Mouse (Mus musculus): ENCODE results near the gene Cyp4f39. TPM values are rescaled to one million over a fixed set of nuclear protein-coding genes. Genes with fewer than 3 reads are reported as not detected.
A peak's percentile ranks its signal among the peaks of the same experiment; 100 is the strongest.

Gene Cyp4f39
- total RNA-seq (2014; rRNA removed; ENCODE audit: low replicate concordance) = 0.23 and 4.0 TPM in 2 replicates
- polyA plus RNA-seq (2015; fragmentation: Nextera tagmentation; extraction: Ambion mirVana) = 0.14 and 0.16 TPM in 2 replicates

- Histone ChIP-seq H3K27ac (ENCODE audit: low read depth) (no peak within 1 kb of the TSS), H3K36me3 (replicated peaks; ENCODE audit: control insufficient read depth, insufficient read depth, low read length) (no peaks in the 10 kb centered on the region), H3K9ac (replicated peaks; ENCODE audit: low read depth, low read length) (no peak within 1 kb of the TSS), H3K27me3 (ENCODE audit: control insufficient read depth, insufficient read depth, low read length) (0 out of 2 replicates have a peak, but pooled peaks cover 7% of the 10 kb centered on the region), H3K9me3 (replicated peaks; ENCODE audit: control insufficient read depth, low read length) (no peaks in the 10 kb centered on the region), H3K4me3 (ENCODE audit: low read depth, low read length) (peak within 1 kb of the TSS; percentile 27), H3K4me1 (ENCODE audit: control insufficient read depth, insufficient read depth) (peaks cover 5% of the 10 kb centered on the region; the same call in 1 of the 2 replicates), H3K4me2 (ENCODE audit: low read depth, low read length) (peak within 1 kb of the TSS; percentile 57)
- no peak for TF ChIP-seq EP300 (IDR thresholded peaks at IDR 0.05; ENCODE audit: low read depth)
- no peak for TF ChIP-seq CTCF (IDR thresholded peaks at IDR 0.05; ENCODE audit: low read depth)
- 2% methylated on average over 19 of the region's 19 CpGs for WGBS
- peak; percentile 9 for DNase-seq (ENCODE audit: low spot score)
- ATAC-seq (ENCODE audit: insufficient read depth, low read depth) = no peak
Measured at GRCm38 (mm10) chr17:32452482-32452881, at the start of gene Cyp4f39. TSS of gene Cyp4f39 (plus strand) at chr17:32452723.

DNA sequence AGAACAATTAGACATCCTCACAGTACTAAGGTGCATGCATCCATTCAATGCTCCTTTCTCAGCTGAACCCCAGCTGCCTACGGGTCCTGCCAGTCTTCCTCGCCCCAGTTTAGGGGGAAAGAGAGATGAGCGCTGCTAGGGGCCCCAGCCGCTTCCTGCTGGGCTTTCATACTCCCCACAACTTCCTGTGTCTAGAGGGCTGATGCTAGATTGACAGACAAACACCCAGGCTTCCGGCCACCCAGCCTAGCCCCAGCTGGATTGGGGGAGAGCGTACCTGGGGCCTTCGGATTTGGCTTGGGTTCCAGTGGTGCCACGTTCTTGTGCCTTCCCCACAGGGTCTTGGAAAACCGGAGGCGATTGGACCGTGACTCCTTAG is 49.8 kb upstream of the Cyp4f39 start:
- no peak for DNase-seq (ENCODE audit: low spot score)
- H3K27ac ChIP-seq (ENCODE audit: low read depth) = no peak overlapping the region
- H3K4me2 ChIP-seq (ENCODE audit: low read depth, low read length) = no peak overlapping the region
- no peak for ATAC-seq (ENCODE audit: insufficient read depth, low read depth)
- no peaks in the 10 kb centered on the region for H3K36me3 ChIP-seq (replicated peaks; ENCODE audit: control insufficient read depth, insufficient read depth, low read length)
- TF ChIP-seq EP300 (IDR thresholded peaks at IDR 0.05; ENCODE audit: low read depth) (no peak), CTCF (IDR thresholded peaks at IDR 0.05; ENCODE audit: low read depth) (no peak)
- H3K27me3 ChIP-seq (ENCODE audit: control insufficient read depth, insufficient read depth, low read length) = peaks cover 12% of the 10 kb centered on the region
- WGBS = 62% methylated on average over 11 of the region's 11 CpGs
- H3K4me3 ChIP-seq (ENCODE audit: low read depth, low read length) = peak overlapping the region; percentile 33; the same call in 1 of the 2 replicates
- H3K9ac ChIP-seq (replicated peaks; ENCODE audit: low read depth, low read length) = no peak overlapping the region
- no peaks in the 10 kb centered on the region for H3K9me3 ChIP-seq (replicated peaks; ENCODE audit: control insufficient read depth, low read length)
- H3K4me1 ChIP-seq (ENCODE audit: control insufficient read depth, insufficient read depth) = no peaks in the 10 kb centered on the region

DNA sequence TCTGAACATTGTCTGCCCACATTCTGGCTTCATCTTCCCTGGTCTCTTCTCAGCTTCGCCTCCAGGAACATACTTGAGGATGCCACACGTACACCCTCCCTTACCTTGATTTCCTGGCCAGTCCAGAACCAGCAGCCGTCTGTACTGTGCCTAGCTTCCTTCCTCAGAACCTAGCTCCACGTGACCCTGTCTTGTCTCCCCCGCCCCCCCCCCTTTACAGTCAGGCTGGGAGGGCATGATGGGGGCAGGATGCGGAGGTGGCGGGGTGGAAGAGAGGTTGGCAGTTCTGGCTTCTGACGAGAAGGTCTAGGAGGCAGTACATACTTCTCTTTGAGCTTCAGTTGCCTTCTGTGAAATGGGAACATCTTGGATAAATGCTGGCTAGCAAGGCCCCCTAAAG is 49.1 kb upstream of the Cyp4f39 start, which contains the start of gene Rasal3:
Rasal3 (minus strand) TSS at position 167 of the 400 bp plus-strand sequence.
- Histone ChIP-seq H3K36me3 (replicated peaks; ENCODE audit: control insufficient read depth, insufficient read depth, low read length) (no peaks in the 10 kb centered on the region), H3K9me3 (replicated peaks; ENCODE audit: control insufficient read depth, low read length) (no peaks in the 10 kb centered on the region), H3K4me1 (ENCODE audit: control insufficient read depth, insufficient read depth) (no peaks in the 10 kb centered on the region), H3K4me3 (ENCODE audit: low read depth, low read length) (peak within 1 kb of the TSS; percentile 33; the same call in 1 of the 2 replicates), H3K9ac (replicated peaks; ENCODE audit: low read depth, low read length) (no peak within 1 kb of the TSS), H3K27me3 (ENCODE audit: control insufficient read depth, insufficient read depth, low read length) (peaks cover 6% of the 10 kb centered on the region; the same call in 1 of the 2 replicates), H3K27ac (ENCODE audit: low read depth) (no peak within 1 kb of the TSS), H3K4me2 (ENCODE audit: low read depth, low read length) (no peak within 1 kb of the TSS)
- TF ChIP-seq CTCF (IDR thresholded peaks at IDR 0.05; ENCODE audit: low read depth) (no peak), EP300 (IDR thresholded peaks at IDR 0.05; ENCODE audit: low read depth) (no peak)
- ATAC-seq (ENCODE audit: insufficient read depth, low read depth) (no peak), DNase-seq (ENCODE audit: low spot score) (no peak)
- 59% methylated on average over 8 of the region's 8 CpGs for WGBS

- H3K9me3 ChIP-seq (replicated peaks; ENCODE audit: control insufficient read depth, low read length) = no peaks in the 10 kb centered on the region
- ATAC-seq (ENCODE audit: insufficient read depth, low read depth) (no peak), DNase-seq (ENCODE audit: low spot score) (no peak)
- H3K27ac ChIP-seq (ENCODE audit: low read depth) = no peak overlapping the region
- H3K4me1 ChIP-seq (ENCODE audit: control insufficient read depth, insufficient read depth) = no peaks in the 10 kb centered on the region
- no peak overlapping the region for H3K4me3 ChIP-seq (ENCODE audit: low read depth, low read length)
- H3K36me3 ChIP-seq (replicated peaks; ENCODE audit: control insufficient read depth, insufficient read depth, low read length) = no peaks in the 10 kb centered on the region
- no peak overlapping the region for H3K9ac ChIP-seq (replicated peaks; ENCODE audit: low read depth, low read length)
- H3K27me3 ChIP-seq (ENCODE audit: control insufficient read depth, insufficient read depth, low read length) = peaks cover 14% of the 10 kb centered on the region; the same call in 1 of the 2 replicates
- TF ChIP-seq CTCF (IDR thresholded peaks at IDR 0.05; ENCODE audit: low read depth) = no peak
- TF ChIP-seq EP300 (IDR thresholded peaks at IDR 0.05; ENCODE audit: low read depth) = no peak
- WGBS = 81% methylated on average over 6 of the region's 6 CpGs
- H3K4me2 ChIP-seq (ENCODE audit: low read depth, low read length) = no peak overlapping the region
Measured at GRCm38 (mm10) chr17:32411898-32412297, 40.6 kb upstream of the Cyp4f39 start.

GRCm38 (mm10) chr17:32415417-32416020 is 37.0 kb upstream of the Cyp4f39 start:
- Histone ChIP-seq H3K9me3 (replicated peaks; ENCODE audit: control insufficient read depth, low read length) (no peaks in the 10 kb centered on the region), H3K36me3 (replicated peaks; ENCODE audit: control insufficient read depth, insufficient read depth, low read length) (no peaks in the 10 kb centered on the region), H3K4me2 (ENCODE audit: low read depth, low read length) (0 out of 2 replicates have a peak overlapping the region, but pooled peaks have one; percentile 20), H3K9ac (replicated peaks; ENCODE audit: low read depth, low read length) (no peak overlapping the region), H3K27ac (ENCODE audit: low read depth) (no peak overlapping the region), H3K27me3 (ENCODE audit: control insufficient read depth, insufficient read depth, low read length) (peaks cover 15% of the 10 kb centered on the region; the same call in 1 of the 2 replicates), H3K4me1 (ENCODE audit: control insufficient read depth, insufficient read depth) (no peaks in the 10 kb centered on the region), H3K4me3 (ENCODE audit: low read depth, low read length) (no peak overlapping the region)
- TF ChIP-seq CTCF (IDR thresholded peaks at IDR 0.05; ENCODE audit: low read depth) (no peak), EP300 (IDR thresholded peaks at IDR 0.05; ENCODE audit: low read depth) (no peak)
- ATAC-seq (ENCODE audit: insufficient read depth, low read depth) = no peak
- no peak for DNase-seq (ENCODE audit: low spot score)
- WGBS = 34% methylated on average over 24 of the region's 24 CpGs
